Mouse (Mus musculus) kidney, embryonic 15.5 days (tissue): Measurements from ENCODE around the gene Rps6kl1. TPM values are rescaled to one million over a fixed set of nuclear protein-coding genes. Genes with fewer than 3 reads are reported as not detected.
"Not testable (repeated sequence)": the region's sequence is repeated elsewhere in the genome, so short reads cannot be mapped to it uniquely, and the experiment has no call there.

Experiments used
- ATAC-seq: fragments of 200-750 bp; cut with Nextera tagmentation; replicated peaks from 2 replicates; pipeline ENCODE4 v1.8.0; 2017; ENCODE audit warnings: moderate TSS enrichment; ENCODE audit not compliant: low FRiP score
- H3K27ac ChIP-seq: fragments of 300-500 bp; sonication (generic); 2 replicates; pipeline ENCODE4 v1.5.1; 2015; ENCODE audit warnings: mild to moderate bottlenecking, inconsistent platforms
- H3K27me3 ChIP-seq: fragments of 300-500 bp; sonication (generic); 2 replicates; pipeline ENCODE4 v1.6.1; 2015; ENCODE audit warnings: inconsistent platforms
- H3K36me3 ChIP-seq: fragments of 300-500 bp; sonication (generic); 2 replicates; pipeline ENCODE4 v1.6.1; 2015; ENCODE audit warnings: inconsistent platforms
- H3K4me1 ChIP-seq: fragments of 300-500 bp; sonication (generic); 2 replicates; pipeline ENCODE4 v1.6.1; 2015; ENCODE audit warnings: inconsistent platforms
- H3K4me2 ChIP-seq: fragments of 300-500 bp; sonication (generic); 2 replicates; pipeline ENCODE4 v1.6.1; 2015; ENCODE audit warnings: moderate library complexity, mild to moderate bottlenecking, inconsistent platforms
- H3K4me3 ChIP-seq: fragments of 300-500 bp; sonication (generic); replicated peaks from 2 replicates; pipeline ENCODE4 v1.5.1; 2015; ENCODE audit warnings: mild to moderate bottlenecking, inconsistent platforms
- H3K9ac ChIP-seq: fragments of 300-500 bp; sonication (generic); 2 replicates; pipeline ENCODE4 v1.6.1; 2015; ENCODE audit warnings: mild to moderate bottlenecking, inconsistent platforms
- H3K9me3 ChIP-seq: fragments of 300-500 bp; sonication (generic); replicated peaks from 2 replicates; pipeline ENCODE4 v1.6.1; 2016; ENCODE audit warnings: inconsistent platforms
- WGBS: fragments of 180-500 bp; shearing (Covaris S2); methylation state at CpG from one replicate; pipeline ENCODE4 v1.1.7; 2015; ENCODE audit warnings: mixed read lengths; 5-methylcytosine and 5-hydroxymethylcytosine counted together
- polyA plus RNA-seq: library from polyadenylated mRNA; unstranded; fragments of >200 nt; fragmentation: Nextera tagmentation; extraction: Ambion mirVana; gene quantifications from 2 replicates; pipeline ENCODE4 v1.2.1, GENCODE M21; 2015

Rps6kl1 gene
- polyA plus RNA-seq, 1 experiment from 2014 or later: 1.0 TPM

DNA sequence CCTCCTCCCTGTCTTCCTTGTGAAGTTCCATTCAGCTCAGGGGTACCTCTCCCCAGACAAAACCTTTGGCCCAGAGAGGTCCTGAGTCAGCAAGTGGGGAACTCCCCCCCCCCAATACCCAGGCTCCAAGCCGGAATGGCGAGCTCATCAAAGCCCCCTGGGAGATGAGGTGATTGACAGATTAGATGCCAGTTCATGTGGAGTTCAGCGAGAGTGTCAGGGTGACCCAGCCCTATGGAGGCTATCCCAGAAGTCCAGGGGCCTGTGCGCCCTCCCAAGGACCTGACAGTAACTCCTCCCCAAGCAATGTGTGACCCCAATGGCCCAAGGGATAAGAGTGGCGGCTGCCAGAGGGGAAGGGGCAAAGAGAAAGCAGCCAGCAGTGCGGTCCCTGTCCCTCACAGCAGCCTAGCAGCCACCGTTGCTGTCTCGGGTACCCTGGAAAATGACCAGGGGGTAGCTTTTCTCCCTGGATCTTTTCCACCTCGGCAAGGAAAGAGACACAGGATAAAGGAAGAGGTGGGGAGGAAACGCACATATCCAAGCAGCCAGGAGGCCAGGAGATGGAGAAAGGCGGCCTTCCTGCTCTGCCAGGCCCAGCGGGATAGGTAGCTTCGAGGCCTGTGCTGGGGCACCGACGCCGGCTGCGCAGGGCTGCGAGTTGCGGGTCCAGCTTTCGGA lies 603 bp downstream of the Rps6kl1 start:
- peak overlapping the region; percentile 27 for H3K4me3 ChIP-seq
- H3K4me2 ChIP-seq: peak overlapping the region; percentile 59
- peaks cover 27% of the 10 kb centered on the region for H3K27me3 ChIP-seq
- H3K36me3 ChIP-seq: no peaks in the 10 kb centered on the region
- H3K27ac ChIP-seq: no peak overlapping the region
- H3K4me1 ChIP-seq: peaks cover 30% of the 10 kb centered on the region
- no peak for ATAC-seq
- H3K9me3 ChIP-seq: no peaks in the 10 kb centered on the region
- H3K9ac ChIP-seq: no peak overlapping the region
- WGBS: 9% methylated on average over 20 of the region's 20 CpGs

DNA sequence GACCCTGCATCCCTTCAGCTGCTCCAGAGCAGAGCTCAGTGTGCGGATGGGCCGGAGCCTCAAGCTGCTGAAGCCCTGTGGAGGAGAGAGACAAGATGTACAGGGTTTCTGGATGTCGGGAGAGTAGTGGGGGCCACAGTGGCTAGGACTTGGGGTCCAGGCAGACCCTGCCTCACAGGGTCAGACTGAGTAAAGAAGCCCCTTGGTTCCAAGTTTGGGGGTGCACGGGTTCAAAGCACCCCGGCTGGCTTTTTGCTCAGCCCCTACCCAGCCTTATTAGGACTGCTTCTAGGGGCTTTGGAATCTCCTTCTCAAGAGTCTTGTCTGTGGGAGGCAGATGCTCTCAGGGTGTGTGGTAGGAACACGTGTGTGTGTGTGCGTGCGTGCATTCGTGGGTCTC lies 4.2 kb downstream of the Rps6kl1 start:
- Histone ChIP-seq H3K27me3 (peaks cover 27% of the 10 kb centered on the region), H3K9me3 (no peaks in the 10 kb centered on the region), H3K9ac (no peak overlapping the region), H3K4me2 (no peak overlapping the region), H3K36me3 (no peaks in the 10 kb centered on the region), H3K27ac (no peak overlapping the region), H3K4me1 (peaks cover 31% of the 10 kb centered on the region), H3K4me3 (no peak overlapping the region)
- 83% methylated on average over 9 of the region's 9 CpGs for WGBS
- no peak for ATAC-seq

DNA sequence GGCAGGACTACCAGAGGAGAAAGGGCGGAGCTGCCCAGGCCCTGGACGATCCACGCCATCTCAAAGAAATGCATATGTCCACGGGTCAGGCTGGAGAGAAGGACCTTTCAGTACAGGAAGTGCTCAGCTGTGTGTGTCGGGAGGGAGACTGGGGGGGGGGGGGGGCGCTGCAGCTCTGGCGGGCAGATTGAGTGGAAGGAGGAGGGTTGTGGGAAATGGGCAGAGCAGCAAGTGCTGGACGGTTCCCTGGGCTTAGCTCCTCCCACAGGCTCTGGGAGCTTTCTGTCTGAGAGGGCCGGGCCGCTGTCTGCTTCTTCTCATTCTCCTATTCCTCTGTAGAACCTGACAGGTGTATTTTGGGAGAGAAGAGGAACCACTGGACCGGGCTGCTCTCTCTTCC lies 4.7 kb downstream of the Rps6kl1 start:
- Histone ChIP-seq H3K27me3 (peaks cover 22% of the 10 kb centered on the region), H3K4me3 (no peak overlapping the region), H3K9me3 (no peaks in the 10 kb centered on the region), H3K27ac (0 out of 2 replicates have a peak overlapping the region, but pooled peaks have one; percentile 54), H3K9ac (no peak overlapping the region), H3K4me1 (peaks cover 31% of the 10 kb centered on the region), H3K36me3 (no peaks in the 10 kb centered on the region), H3K4me2 (0 out of 2 replicates have a peak overlapping the region, but pooled peaks have one; percentile 10)
- peak; percentile 29 for ATAC-seq
- WGBS: 21% methylated on average over 10 of the region's 11 CpGs

DNA sequence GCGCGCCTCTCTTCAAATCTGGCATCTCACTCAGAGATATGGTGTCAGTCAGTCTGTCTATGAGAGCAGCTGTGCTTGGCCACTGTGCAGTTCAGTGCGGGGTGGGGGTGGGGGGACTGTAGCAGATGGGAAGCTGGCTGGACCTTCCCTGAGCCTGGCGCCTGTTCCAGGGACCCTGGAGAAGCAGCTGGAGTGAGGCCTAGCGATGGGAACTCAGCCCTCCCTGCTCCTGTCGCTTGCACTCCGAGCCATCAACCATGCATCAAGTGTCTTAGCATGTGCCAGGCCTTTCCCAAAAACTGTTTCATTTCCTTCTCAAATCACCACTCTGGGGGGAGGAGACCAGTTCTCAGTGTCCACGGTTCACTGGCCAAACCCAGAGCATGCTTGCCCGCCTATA lies 5.4 kb downstream of the Rps6kl1 start:
- no peak overlapping the region for H3K9ac ChIP-seq
- H3K9me3 ChIP-seq: no peaks in the 10 kb centered on the region
- H3K4me1 ChIP-seq: peaks cover 25% of the 10 kb centered on the region
- H3K27me3 ChIP-seq: peaks cover 15% of the 10 kb centered on the region
- WGBS: 53% methylated on average over 9 of the region's 9 CpGs
- H3K4me3 ChIP-seq: no peak overlapping the region
- H3K4me2 ChIP-seq: no peak overlapping the region
- no peaks in the 10 kb centered on the region for H3K36me3 ChIP-seq
- 0 out of 2 replicates have a peak, but pooled peaks have one; percentile 11 for ATAC-seq
- peak overlapping the region; percentile 54 for H3K27ac ChIP-seq

DNA sequence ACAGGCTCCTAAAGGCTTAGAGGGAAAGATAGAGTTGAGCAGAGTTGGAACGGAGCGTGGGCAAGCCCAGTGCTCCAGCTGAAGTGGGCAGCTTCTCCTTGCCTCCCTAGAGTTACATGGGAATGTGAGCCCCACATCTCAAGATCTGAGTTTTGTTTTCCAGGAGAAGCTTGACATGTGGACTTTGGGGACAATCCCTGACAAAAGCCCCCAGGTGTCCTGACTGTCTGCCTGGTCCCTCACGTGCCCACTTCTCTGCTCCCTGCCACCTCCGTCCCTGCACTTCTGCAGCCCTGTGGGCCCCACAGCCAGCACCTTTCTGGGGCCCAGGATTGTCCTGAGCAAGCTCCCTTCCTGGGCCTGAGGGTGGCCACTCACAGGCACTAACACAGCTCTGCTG lies 6.2 kb downstream of the Rps6kl1 start:
- H3K4me1 ChIP-seq: peaks cover 27% of the 10 kb centered on the region
- no peak overlapping the region for H3K4me3 ChIP-seq
- WGBS: 98% methylated on average over 4 of the region's 4 CpGs
- no peak overlapping the region for H3K9ac ChIP-seq
- H3K4me2 ChIP-seq: no peak overlapping the region
- no peak for ATAC-seq
- no peaks in the 10 kb centered on the region for H3K36me3 ChIP-seq
- H3K9me3 ChIP-seq: no peaks in the 10 kb centered on the region
- peaks cover 7% of the 10 kb centered on the region for H3K27me3 ChIP-seq
- H3K27ac ChIP-seq: no peak overlapping the region

DNA sequence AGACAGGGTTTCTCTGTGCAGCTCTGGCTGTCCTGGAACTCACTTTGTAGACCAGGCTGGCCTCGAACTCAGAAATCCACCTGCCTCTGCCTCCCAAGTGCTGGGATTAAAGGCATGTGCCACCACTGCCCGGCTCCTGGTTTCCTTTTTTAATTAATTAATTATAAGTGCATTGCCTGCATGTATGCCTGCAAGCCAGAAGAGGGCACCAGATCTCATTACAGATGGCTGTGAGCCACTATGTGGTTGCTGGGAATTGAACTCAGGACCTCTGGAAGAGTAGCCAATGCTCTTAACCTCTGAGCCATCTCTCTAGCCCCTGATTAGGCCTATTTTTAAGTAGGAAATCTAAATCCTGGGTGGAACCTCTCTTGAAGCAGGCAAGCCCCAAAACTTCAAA lies 6.8 kb downstream of the Rps6kl1 start:
- not testable (repeated sequence) for H3K9ac ChIP-seq, H3K4me3 ChIP-seq, H3K36me3 ChIP-seq, H3K27ac ChIP-seq, H3K27me3 ChIP-seq, H3K4me2 ChIP-seq, ATAC-seq, H3K9me3 ChIP-seq
- H3K4me1 ChIP-seq: peaks cover 27% of the 10 kb centered on the region
- WGBS: 79% methylated on average over 2 of the region's 2 CpGs

DNA sequence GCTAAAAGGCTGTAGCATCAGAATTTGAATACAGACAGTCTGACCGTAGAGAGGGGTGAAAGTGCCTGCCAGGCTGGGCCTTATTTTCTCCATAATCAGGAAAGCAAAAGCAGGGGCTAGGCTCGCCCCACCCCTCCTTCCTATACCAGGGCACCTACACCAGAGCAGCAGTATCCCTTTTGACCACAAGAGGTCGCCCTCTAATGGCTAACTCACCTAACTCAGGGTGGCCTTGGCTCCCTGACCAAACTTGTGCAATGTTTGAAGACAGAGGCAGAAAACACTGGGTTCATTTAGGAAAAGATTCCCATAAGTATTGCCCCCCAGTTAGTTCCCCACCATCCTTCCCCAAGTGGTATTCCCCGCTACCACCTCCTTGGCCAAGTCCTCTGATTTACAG lies 8.3 kb downstream of the Rps6kl1 start:
- H3K4me1 ChIP-seq: peaks cover 27% of the 10 kb centered on the region
- no peak overlapping the region for H3K4me3 ChIP-seq
- ATAC-seq: 0 out of 2 replicates have a peak, but pooled peaks have one; percentile 47
- WGBS: 13% methylated on average over 4 of the region's 4 CpGs
- no peak overlapping the region for H3K9ac ChIP-seq
- no peaks in the 10 kb centered on the region for H3K36me3 ChIP-seq
- no peaks in the 10 kb centered on the region for H3K9me3 ChIP-seq
- no peaks in the 10 kb centered on the region for H3K27me3 ChIP-seq
- no peak overlapping the region for H3K27ac ChIP-seq
- H3K4me2 ChIP-seq: no peak overlapping the region

DNA sequence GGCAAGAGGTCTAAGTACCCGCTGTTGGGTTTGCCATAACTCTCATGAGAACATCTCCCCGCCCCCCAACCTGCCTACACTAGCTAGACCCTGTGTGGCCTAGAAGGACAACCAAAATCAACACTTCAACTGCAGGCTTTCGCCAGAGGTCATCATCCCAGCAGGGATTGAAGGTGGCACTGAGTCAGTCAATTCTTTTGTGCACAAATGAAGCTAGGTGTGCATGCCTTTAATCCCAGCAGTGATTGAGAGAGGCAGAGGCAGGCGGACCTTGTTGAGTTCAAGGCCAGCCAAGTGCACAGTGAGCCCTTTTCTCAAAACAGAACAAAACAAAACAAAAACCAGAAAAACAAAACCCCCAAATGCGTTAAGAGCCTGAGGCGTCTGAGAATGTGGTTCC lies 10.0 kb downstream of the Rps6kl1 start:
- no peak overlapping the region for H3K9ac ChIP-seq
- no peaks in the 10 kb centered on the region for H3K36me3 ChIP-seq
- H3K27ac ChIP-seq: no peak overlapping the region
- no peak for ATAC-seq
- WGBS: 78% methylated on average over 6 of the region's 6 CpGs
- peaks cover 16% of the 10 kb centered on the region for H3K4me1 ChIP-seq
- H3K27me3 ChIP-seq: no peaks in the 10 kb centered on the region
- no peak overlapping the region for H3K4me2 ChIP-seq
- H3K4me3 ChIP-seq: no peak overlapping the region
- no peaks in the 10 kb centered on the region for H3K9me3 ChIP-seq

DNA sequence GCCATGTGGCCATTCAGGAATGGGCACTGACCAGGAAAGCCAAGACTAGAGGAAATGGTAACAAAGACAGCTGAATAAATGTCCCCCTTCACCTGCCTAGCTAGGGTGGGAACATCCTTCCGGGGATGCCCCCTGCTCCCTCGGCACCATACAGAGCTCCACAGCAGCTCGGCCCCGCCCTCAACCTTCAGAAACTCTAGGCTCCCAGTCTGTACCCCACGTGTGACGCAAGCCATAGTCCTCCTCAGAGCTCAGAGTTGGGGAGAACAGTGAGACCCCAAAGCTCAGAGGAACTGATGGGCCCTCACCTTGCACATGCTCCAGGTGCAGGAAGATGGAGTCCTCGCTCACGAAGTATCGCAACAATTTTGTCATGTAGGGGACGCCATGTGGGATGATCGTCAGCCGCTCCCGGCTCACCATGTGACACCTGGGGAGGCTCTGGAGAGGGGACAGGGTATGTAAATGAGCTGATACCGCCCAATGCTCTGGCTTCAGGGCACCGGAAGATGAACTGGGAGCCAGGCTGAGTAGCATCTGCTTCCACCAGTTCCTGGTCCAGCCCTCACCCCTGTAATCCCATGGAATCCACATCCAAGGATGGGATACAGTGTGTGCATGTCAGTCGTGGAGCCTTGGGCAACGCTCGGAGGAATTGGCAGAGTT lies 10.9 kb downstream of the Rps6kl1 start:
- no peak for ATAC-seq
- Histone ChIP-seq H3K27me3 (no peaks in the 10 kb centered on the region), H3K4me1 (peaks cover 11% of the 10 kb centered on the region; the same call in 1 of the 2 replicates), H3K27ac (no peak overlapping the region), H3K4me3 (no peak overlapping the region), H3K9me3 (no peaks in the 10 kb centered on the region), H3K4me2 (peak overlapping the region; percentile 7; the same call in 1 of the 2 replicates), H3K9ac (no peak overlapping the region), H3K36me3 (peaks cover 6% of the 10 kb centered on the region; the same call in 1 of the 2 replicates)
- WGBS: 48% methylated on average over 18 of the region's 18 CpGs

DNA sequence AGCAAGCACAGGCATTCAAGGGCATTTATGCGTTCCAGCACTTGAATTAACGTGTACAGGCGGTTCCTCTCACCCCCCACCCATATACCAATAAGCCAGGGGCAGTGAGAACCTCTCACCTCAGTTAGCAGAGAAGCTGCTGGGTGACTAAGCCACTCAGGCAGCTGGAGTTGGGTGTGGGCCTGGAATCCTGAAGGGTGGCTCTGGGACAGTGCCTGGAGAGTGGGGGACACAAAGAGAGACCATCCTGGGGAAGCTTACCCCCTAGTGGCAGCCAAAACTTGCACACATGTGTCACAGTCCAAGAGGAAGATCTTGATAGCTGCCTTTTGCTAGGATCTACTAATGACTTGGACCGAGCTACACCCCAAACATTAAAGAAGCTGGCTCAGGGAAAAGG lies 14.4 kb downstream of the Rps6kl1 start:
- Histone ChIP-seq H3K4me2 (no peak overlapping the region), H3K4me3 (no peak overlapping the region), H3K4me1 (peaks cover 11% of the 10 kb centered on the region; the same call in 1 of the 2 replicates), H3K36me3 (peaks cover 39% of the 10 kb centered on the region), H3K9me3 (no peaks in the 10 kb centered on the region), H3K27me3 (no peaks in the 10 kb centered on the region), H3K27ac (no peak overlapping the region), H3K9ac (no peak overlapping the region)
- WGBS: 80% methylated on average over 4 of the region's 4 CpGs
- no peak for ATAC-seq

DNA sequence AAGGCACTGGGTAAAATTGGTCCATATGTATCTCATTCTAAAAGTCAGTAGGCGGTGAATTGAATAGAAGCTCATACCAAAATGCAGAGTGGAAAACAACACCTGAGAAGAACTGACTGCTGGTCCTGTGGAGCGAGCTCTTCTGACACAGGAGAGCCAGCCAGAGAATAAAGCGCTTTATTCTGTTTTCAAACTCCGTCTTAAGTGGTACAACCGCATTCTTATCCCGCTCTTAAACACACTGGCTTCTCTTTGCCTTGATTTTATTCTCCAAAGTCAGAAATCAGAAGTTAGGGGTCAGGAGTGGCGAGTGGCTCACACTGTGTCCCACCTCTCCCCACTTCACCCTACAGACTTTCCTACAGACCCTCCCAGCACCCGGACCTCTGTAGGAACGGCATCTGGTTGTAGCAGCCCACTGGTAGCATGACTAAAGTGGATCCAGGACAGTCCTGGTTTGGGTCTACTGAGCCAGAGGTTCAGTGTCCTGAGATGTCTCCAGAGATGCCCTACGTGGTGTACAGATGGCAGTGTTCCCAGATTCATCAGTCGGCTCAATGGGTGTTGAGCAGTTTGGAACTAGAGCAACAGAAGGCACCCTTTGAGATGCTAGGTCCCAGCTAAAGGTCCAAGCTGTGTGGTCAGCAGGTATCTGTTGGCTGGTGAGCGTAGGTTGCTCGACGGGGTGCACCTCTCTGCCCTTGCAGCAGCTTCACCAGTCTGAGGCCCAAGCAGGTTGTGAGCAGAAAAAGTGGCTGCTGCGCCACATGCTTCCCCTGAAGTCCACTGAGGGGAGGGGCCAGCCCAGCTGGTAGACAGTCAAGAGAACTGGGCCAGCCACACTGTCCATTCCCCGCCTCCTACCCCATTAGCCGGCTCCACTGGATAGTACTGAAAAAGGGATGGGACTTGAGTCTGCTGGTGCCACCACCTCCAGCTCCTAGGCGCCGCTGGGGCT lies 15.3 kb downstream of the Rps6kl1 start:
- no peaks in the 10 kb centered on the region for H3K9me3 ChIP-seq
- peaks cover 11% of the 10 kb centered on the region; the same call in 1 of the 2 replicates for H3K4me1 ChIP-seq
- H3K4me2 ChIP-seq: no peak overlapping the region
- H3K9ac ChIP-seq: no peak overlapping the region
- no peak overlapping the region for H3K27ac ChIP-seq
- WGBS: 79% methylated on average over 19 of the region's 19 CpGs
- H3K27me3 ChIP-seq: no peaks in the 10 kb centered on the region
- H3K4me3 ChIP-seq: no peak overlapping the region
- ATAC-seq: no peak; the same call in 1 of the 2 replicates
- H3K36me3 ChIP-seq: peaks cover 47% of the 10 kb centered on the region
